Mouse (Mus musculus): ENCODE measurements around the gene Gm17581.

Gene Gm17581

DNA sequence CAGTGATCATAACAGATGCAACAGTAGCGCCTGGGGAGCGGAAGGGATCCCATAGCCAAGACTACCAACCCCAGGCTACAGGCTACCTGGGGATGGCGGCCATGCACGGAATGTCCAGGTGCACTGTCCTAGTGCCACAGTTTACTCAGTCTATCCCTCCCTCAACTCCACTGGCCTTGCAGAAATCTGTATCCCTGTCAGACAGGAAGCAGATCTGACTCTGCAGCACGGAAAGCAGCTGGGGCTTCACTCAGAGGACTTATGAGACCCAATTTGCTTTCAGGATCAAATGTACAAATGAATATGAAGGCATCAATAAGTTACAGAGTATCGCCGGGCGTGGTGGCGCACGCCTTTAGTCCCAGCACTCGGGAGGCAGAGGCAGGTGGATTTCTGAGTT is 47.9 kb downstream of the Gm17581 start:
- DNase-seq = peak; percentile 52

- DNase-seq = peak; percentile 50
Observed at GRCm38 (mm10) chr2:155686572-155686971, 49.1 kb downstream of the Gm17581 start.
